Mouse (Mus musculus): ENCODE data around the gene Fdx1l.

DNA sequence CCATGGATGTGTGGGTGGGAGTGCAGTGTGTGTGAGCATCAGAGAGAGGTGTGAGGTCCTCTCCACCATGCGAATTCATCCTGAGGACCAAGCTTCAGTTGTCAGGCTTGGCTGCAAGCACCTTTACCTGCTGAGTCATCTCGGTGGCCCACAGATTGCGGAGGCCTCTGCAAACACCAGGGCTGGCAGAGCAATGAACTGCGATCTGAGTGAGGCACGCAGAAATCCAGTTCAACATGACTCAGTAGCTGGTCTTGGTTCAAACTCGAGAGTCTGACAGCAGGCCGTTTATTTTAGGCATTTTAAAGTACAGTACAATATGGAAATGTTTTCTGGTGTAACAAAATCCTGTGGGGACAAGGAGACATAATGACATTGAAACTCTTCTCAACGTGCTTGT lies 24.4 kb upstream of the Fdx1l start:
- TF ChIP-seq POLR2A (IDR thresholded peaks at IDR 0.05; ENCODE audit: extremely low read depth, insufficient read depth, low read length) (no peak), CTCF (IDR thresholded peaks at IDR 0.05; ENCODE audit: extremely low read depth, insufficient read depth, low read length) (no peak)

Measured in cortical plate, adult 2 months (tissue).